Mouse (Mus musculus) embryo, embryonic 11.5 days (tissue): ENCODE results near the gene Lamtor4.
"Not testable (repeated sequence)": the region's sequence is repeated elsewhere in the genome, so short reads cannot be mapped to it uniquely, and the experiment has no call there.

Experiments used
- DNase-seq: peaks from one replicate; pipeline ENCODE4 v3.0.0-alpha.2; 2012; ENCODE audit warnings: low read depth, low spot score

The Lamtor4 gene

GRCm38 (mm10) chr5:138255353-138256093 lies at the start of gene Lamtor4:
Gene Lamtor4 (plus strand): TSS chr5:138255482.
- peak; percentile 85 for DNase-seq

- DNase-seq = no peak
Observed at GRCm38 (mm10) chr5:138207253-138207652, 48.0 kb upstream of the Lamtor4 start.

GRCm38 (mm10) chr5:138207873-138208272 lies 47.4 kb upstream of the Lamtor4 start:
- DNase-seq = no peak

- DNase-seq = not testable (repeated sequence)
Observed at GRCm38 (mm10) chr5:138216632-138217031, 38.6 kb upstream of the Lamtor4 start.

GRCm38 (mm10) chr5:138219864-138220263 lies 35.4 kb upstream of the Lamtor4 start:
- DNase-seq = no peak

GRCm38 (mm10) chr5:138222111-138222510 lies 33.2 kb upstream of the Lamtor4 start:
- DNase-seq = peak; percentile 60

- DNase-seq = no peak
Observed at GRCm38 (mm10) chr5:138223287-138223686, 32.0 kb upstream of the Lamtor4 start.

GRCm38 (mm10) chr5:138225700-138226099 lies 29.6 kb upstream of the Lamtor4 start, which contains the start of gene Nxpe5:
Gene Nxpe5 (plus strand): TSS chr5:138225898.
- DNase-seq = no peak

GRCm38 (mm10) chr5:138226491-138226890 lies 28.8 kb upstream of the Lamtor4 start:
- no peak for DNase-seq

GRCm38 (mm10) chr5:138227367-138227766 lies 27.9 kb upstream of the Lamtor4 start:
- DNase-seq = no peak

GRCm38 (mm10) chr5:138228026-138228425 lies 27.3 kb upstream of the Lamtor4 start:
- DNase-seq = no peak

GRCm38 (mm10) chr5:138229511-138229910 lies 25.8 kb upstream of the Lamtor4 start:
- DNase-seq = no peak

- no peak for DNase-seq
Observed at GRCm38 (mm10) chr5:138233778-138234177, 21.5 kb upstream of the Lamtor4 start.

- no peak for DNase-seq
Observed at GRCm38 (mm10) chr5:138234224-138234623, 21.1 kb upstream of the Lamtor4 start.

GRCm38 (mm10) chr5:138241511-138241910 lies 13.8 kb upstream of the Lamtor4 start:
- DNase-seq = no peak

GRCm38 (mm10) chr5:138251144-138251543 lies 4.1 kb upstream of the Lamtor4 start:
- no peak for DNase-seq

- DNase-seq = no peak
Observed at GRCm38 (mm10) chr5:138253061-138253460, 2.2 kb upstream of the Lamtor4 start.

GRCm38 (mm10) chr5:138256094-138256467 lies 799 bp downstream of the Lamtor4 start:
- no peak for DNase-seq

- DNase-seq = no peak
Observed at GRCm38 (mm10) chr5:138256966-138257584, 1.8 kb downstream of the Lamtor4 start.

GRCm38 (mm10) chr5:138257585-138257978 lies 2.3 kb downstream of the Lamtor4 start:
- no peak for DNase-seq

- no peak for DNase-seq
Observed at GRCm38 (mm10) chr5:138258078-138258477, 2.8 kb downstream of the Lamtor4 start.

- no peak for DNase-seq
Observed at GRCm38 (mm10) chr5:138258542-138258941, 3.3 kb downstream of the Lamtor4 start.

- DNase-seq = no peak
Observed at GRCm38 (mm10) chr5:138258993-138259392, 3.7 kb downstream of the Lamtor4 start.
